Mouse (Mus musculus): ENCODE measurements around the gene Dlgap1. TPM values are rescaled to one million over a fixed set of nuclear protein-coding genes. Genes with fewer than 3 reads are reported as not detected.

Dlgap1 gene
- polyA plus RNA-seq, 1 experiment from 2014 or later, result 0.33 TPM

GRCm38 (mm10) chr17:70491575-70491974 is 522.7 kb downstream of the Dlgap1 start:
- H3K27me3 ChIP-seq, result peaks cover 17% of the 10 kb centered on the region
- DNase-seq (ENCODE audit: low read depth, low spot score) (no peak), ATAC-seq (no peak)
- in situ Hi-C loops (cut with MboI; ENCODE audit: low pct_unique_long_range_greater_than_20kb), result no loop called here
- TF ChIP-seq CTCF (IDR thresholded peaks at IDR 0.05), result no peak
- POLR2A ChIA-PET, result no interaction called here
- CTCF ChIA-PET, result interaction anchor here (1.1 kb wide), 1 partner anchor 24 kb away, joined by 3 read pairs; no protein-coding TSS in a partner anchor

- no peak for TF ChIP-seq CTCF (IDR thresholded peaks at IDR 0.05)
- ATAC-seq (no peak), DNase-seq (ENCODE audit: low read depth, low spot score) (no peak)
- POLR2A ChIA-PET, result no interaction called here
- CTCF ChIA-PET, result no interaction called here
- H3K27me3 ChIP-seq, result peaks cover 17% of the 10 kb centered on the region
- in situ Hi-C loops (cut with MboI; ENCODE audit: low pct_unique_long_range_greater_than_20kb), result no loop called here
These were observed 525.5 kb downstream of the Dlgap1 start for GRCm38 (mm10) chr17:70494338-70494737.

GRCm38 (mm10) chr17:70498256-70498655 is 529.4 kb downstream of the Dlgap1 start:
- ChIA-PET CTCF (no interaction called here), POLR2A (no interaction called here)
- peaks cover 15% of the 10 kb centered on the region for H3K27me3 ChIP-seq
- no peak for TF ChIP-seq CTCF (IDR thresholded peaks at IDR 0.05)
- DNase-seq (ENCODE audit: low read depth, low spot score), result no peak
- in situ Hi-C loops (cut with MboI; ENCODE audit: low pct_unique_long_range_greater_than_20kb), result no loop called here
- ATAC-seq, result no peak

GRCm38 (mm10) chr17:70501933-70502332 is 533.1 kb downstream of the Dlgap1 start:
- ChIA-PET CTCF (no interaction called here), POLR2A (no interaction called here)
- no peak for TF ChIP-seq CTCF (IDR thresholded peaks at IDR 0.05)
- ATAC-seq, result no peak
- DNase-seq (ENCODE audit: low read depth, low spot score), result no peak
- in situ Hi-C loops (cut with MboI; ENCODE audit: low pct_unique_long_range_greater_than_20kb), result no loop called here
- H3K27me3 ChIP-seq, result no peaks in the 10 kb centered on the region

- ATAC-seq (no peak), DNase-seq (ENCODE audit: low read depth, low spot score) (no peak)
- in situ Hi-C loops (cut with MboI; ENCODE audit: low pct_unique_long_range_greater_than_20kb), result no loop called here
- no peak for TF ChIP-seq CTCF (IDR thresholded peaks at IDR 0.05)
- ChIA-PET POLR2A (no interaction called here), CTCF (no interaction called here)
- peaks cover 13% of the 10 kb centered on the region for H3K27me3 ChIP-seq
These were observed 538.9 kb downstream of the Dlgap1 start for GRCm38 (mm10) chr17:70507759-70508158.

GRCm38 (mm10) chr17:70510441-70510840 is 541.6 kb downstream of the Dlgap1 start:
- peaks cover 23% of the 10 kb centered on the region for H3K27me3 ChIP-seq
- TF ChIP-seq CTCF (IDR thresholded peaks at IDR 0.05), result no peak
- CTCF ChIA-PET, result no interaction called here
- DNase-seq (ENCODE audit: low read depth, low spot score), result no peak
- ATAC-seq, result no peak
- POLR2A ChIA-PET, result no interaction called here
- in situ Hi-C loops (cut with MboI; ENCODE audit: low pct_unique_long_range_greater_than_20kb), result no loop called here

GRCm38 (mm10) chr17:70511401-70511800 is 542.5 kb downstream of the Dlgap1 start:
- no peak for ATAC-seq
- POLR2A ChIA-PET, result no interaction called here

GRCm38 (mm10) chr17:70513736-70514135 is 544.9 kb downstream of the Dlgap1 start:
- CTCF ChIA-PET, result no interaction called here
- no peak for DNase-seq (ENCODE audit: low read depth, low spot score)
- no peak for TF ChIP-seq CTCF (IDR thresholded peaks at IDR 0.05)
- POLR2A ChIA-PET, result no interaction called here
- in situ Hi-C loops (cut with MboI; ENCODE audit: low pct_unique_long_range_greater_than_20kb), result no loop called here
- H3K27me3 ChIP-seq, result peaks cover 39% of the 10 kb centered on the region
- no peak for ATAC-seq

More at GRCm38 (mm10) chr17:70511401-70511800, 542.5 kb downstream of the Dlgap1 start:
- CTCF ChIA-PET, result no interaction called here
- H3K27me3 ChIP-seq, result peaks cover 29% of the 10 kb centered on the region
- TF ChIP-seq CTCF (IDR thresholded peaks at IDR 0.05), result no peak
- in situ Hi-C loops (cut with MboI; ENCODE audit: low pct_unique_long_range_greater_than_20kb), result no loop called here
- no peak for DNase-seq (ENCODE audit: low read depth, low spot score)

GRCm38 (mm10) chr17:70516506-70516905 is 547.6 kb downstream of the Dlgap1 start:
- no peak for ATAC-seq
- no peak for DNase-seq (ENCODE audit: low read depth, low spot score)
- ChIA-PET CTCF (no interaction called here), POLR2A (no interaction called here)
- TF ChIP-seq CTCF (IDR thresholded peaks at IDR 0.05), result no peak
- in situ Hi-C loops (cut with MboI; ENCODE audit: low pct_unique_long_range_greater_than_20kb), result no loop called here
- peaks cover 40% of the 10 kb centered on the region for H3K27me3 ChIP-seq

- H3K27me3 ChIP-seq, result peaks cover 41% of the 10 kb centered on the region
- ChIA-PET POLR2A (no interaction called here), CTCF (interaction anchor here (1.4 kb wide), 1 partner anchor 166 kb away, joined by 3 read pairs; no protein-coding TSS in a partner anchor)
- TF ChIP-seq CTCF (IDR thresholded peaks at IDR 0.05), result no peak
- in situ Hi-C loops (cut with MboI; ENCODE audit: low pct_unique_long_range_greater_than_20kb), result no loop called here
- DNase-seq (ENCODE audit: low read depth, low spot score) (no peak), ATAC-seq (no peak)
These were observed 548.5 kb downstream of the Dlgap1 start for GRCm38 (mm10) chr17:70517333-70517732.

GRCm38 (mm10) chr17:70521058-70521851 is 552.4 kb downstream of the Dlgap1 start:
- no peak for DNase-seq (ENCODE audit: low read depth, low spot score)
- TF ChIP-seq CTCF (IDR thresholded peaks at IDR 0.05), result no peak
- ATAC-seq, result no peak
- POLR2A ChIA-PET, result no interaction called here
- CTCF ChIA-PET, result interaction anchor here (1.0 kb wide), 1 partner anchor 32 kb away, joined by 3 read pairs; no protein-coding TSS in a partner anchor
- in situ Hi-C loops (cut with MboI; ENCODE audit: low pct_unique_long_range_greater_than_20kb), result loop anchor here (10.0 kb wide), 1 partner anchor 454 kb away; no protein-coding TSS in a partner anchor
- peaks cover 41% of the 10 kb centered on the region for H3K27me3 ChIP-seq
